Mouse (Mus musculus): Measurements from ENCODE around the gene Itga2.
A peak's percentile ranks its signal among the peaks of the same experiment; 100 is the strongest.

The Itga2 gene

GRCm38 (mm10) chr13:114931775-114932294 is at the start of gene Itga2:
Itga2 (minus strand) TSS chr13:114932100.
- no peak for DNase-seq (ENCODE audit: low spot score)

- no peak for DNase-seq (ENCODE audit: low spot score)
Observed at GRCm38 (mm10) chr13:114980831-114981419, 49.0 kb upstream of the Itga2 start.

DNA sequence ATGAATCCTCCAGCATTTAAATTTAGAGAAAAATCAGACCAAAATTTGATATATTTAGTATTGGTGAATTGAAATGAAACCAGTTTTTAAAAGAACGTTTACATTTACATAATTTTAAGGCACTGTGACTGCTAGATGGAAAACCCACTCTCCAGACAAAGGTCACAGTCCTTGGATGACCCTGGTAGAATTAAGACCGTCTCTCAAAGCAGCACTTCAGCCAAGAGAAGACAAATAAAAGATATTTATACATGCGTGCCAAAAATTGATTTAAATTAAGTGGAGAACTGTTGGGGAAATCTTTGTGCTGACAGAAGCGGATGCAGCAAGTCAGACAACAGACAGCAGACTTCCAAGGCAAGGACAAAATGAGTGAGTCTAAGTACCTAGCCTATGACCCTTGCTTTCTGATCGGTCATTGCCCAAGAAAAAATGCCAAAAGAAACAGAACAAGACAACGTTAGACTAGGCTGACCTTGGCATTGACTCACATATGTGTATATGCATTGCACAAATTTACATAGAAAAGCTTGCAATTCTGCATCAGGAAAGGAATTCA is 42.7 kb upstream of the Itga2 start:
- no peak for DNase-seq (ENCODE audit: low spot score)

- DNase-seq (ENCODE audit: low spot score), result no peak
Observed at GRCm38 (mm10) chr13:114971905-114972304, 40.0 kb upstream of the Itga2 start.

GRCm38 (mm10) chr13:114964233-114964632 is 32.3 kb upstream of the Itga2 start:
- peak; percentile 79 for DNase-seq (ENCODE audit: low spot score)

DNA sequence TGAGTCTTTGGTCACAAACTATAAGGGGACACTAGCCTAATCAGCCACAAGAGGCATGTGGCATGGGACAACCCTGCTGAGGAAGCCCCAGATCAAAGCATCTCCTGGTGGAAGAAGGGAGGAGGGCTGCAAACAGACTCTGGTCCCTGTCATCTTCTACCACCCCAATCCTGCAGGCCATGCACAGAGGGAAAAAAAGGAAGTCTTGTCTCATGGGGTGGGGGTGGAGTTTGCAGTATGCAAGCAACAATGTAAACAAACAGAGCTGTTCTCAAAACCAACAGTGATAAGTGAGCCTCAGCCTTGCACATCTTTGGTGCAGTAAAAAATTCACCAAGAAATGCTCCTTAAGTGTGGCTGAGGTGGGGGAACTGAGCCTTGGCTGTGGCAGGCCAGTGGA is 22.6 kb upstream of the Itga2 start:
- no peak for DNase-seq (ENCODE audit: low spot score)

GRCm38 (mm10) chr13:114933541-114933940 is 1.6 kb upstream of the Itga2 start:
- no peak for DNase-seq (ENCODE audit: low spot score)

GRCm38 (mm10) chr13:114930996-114931649 is 777 bp downstream of the Itga2 start:
- DNase-seq (ENCODE audit: low spot score), result no peak

- no peak for DNase-seq (ENCODE audit: low spot score)
Observed at GRCm38 (mm10) chr13:114924785-114925184, 7.1 kb downstream of the Itga2 start.

GRCm38 (mm10) chr13:114923331-114923730 is 8.6 kb downstream of the Itga2 start:
- DNase-seq (ENCODE audit: low spot score), result no peak

DNA sequence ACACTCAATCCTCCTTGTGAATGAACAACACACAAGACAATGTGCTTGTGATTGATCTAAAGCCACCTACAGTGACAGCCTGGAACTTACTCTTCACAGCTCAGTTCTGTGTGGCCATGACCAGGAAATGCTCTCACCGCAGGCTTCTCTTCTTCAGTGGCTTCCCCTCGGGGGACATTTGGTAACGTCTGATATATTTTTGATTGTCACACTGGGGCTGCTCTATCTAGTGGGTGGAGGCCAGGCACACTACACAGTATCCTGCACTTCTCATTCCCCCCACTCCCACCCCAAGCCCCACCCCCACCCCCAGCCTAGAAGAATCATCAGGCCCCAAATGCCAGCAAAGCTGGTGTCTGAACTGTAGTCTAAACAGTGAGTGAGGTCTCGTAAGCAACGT is 16.1 kb downstream of the Itga2 start:
- no peak for DNase-seq (ENCODE audit: low spot score)

DNA sequence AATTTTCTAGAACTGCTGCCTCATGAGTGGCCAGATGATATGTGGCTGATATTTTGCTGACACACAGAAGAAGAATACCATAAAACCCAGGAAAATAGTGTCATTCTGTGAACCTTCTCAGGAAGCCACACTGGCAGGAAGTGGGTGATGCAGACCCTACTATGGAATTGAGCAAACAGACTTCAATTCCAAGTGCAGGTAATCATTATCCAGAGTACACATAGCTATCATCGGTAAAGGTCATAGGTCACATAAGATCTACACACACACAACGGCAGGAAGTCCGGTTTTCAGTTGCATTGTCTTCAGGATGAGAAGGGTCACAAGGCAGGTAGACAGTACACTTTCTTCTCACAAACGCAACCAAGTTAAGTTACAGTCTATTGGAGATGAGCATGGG is 16.9 kb downstream of the Itga2 start:
- DNase-seq (ENCODE audit: low spot score), result no peak

GRCm38 (mm10) chr13:114914559-114914958 is 17.3 kb downstream of the Itga2 start:
- no peak for DNase-seq (ENCODE audit: low spot score)

- DNase-seq (ENCODE audit: low spot score), result no peak
Observed at GRCm38 (mm10) chr13:114910629-114911028, 21.3 kb downstream of the Itga2 start.

- no peak for DNase-seq (ENCODE audit: low spot score)
Observed at GRCm38 (mm10) chr13:114909514-114909913, 22.4 kb downstream of the Itga2 start.

GRCm38 (mm10) chr13:114907876-114908275 is 24.0 kb downstream of the Itga2 start:
- no peak for DNase-seq (ENCODE audit: low spot score)

DNA sequence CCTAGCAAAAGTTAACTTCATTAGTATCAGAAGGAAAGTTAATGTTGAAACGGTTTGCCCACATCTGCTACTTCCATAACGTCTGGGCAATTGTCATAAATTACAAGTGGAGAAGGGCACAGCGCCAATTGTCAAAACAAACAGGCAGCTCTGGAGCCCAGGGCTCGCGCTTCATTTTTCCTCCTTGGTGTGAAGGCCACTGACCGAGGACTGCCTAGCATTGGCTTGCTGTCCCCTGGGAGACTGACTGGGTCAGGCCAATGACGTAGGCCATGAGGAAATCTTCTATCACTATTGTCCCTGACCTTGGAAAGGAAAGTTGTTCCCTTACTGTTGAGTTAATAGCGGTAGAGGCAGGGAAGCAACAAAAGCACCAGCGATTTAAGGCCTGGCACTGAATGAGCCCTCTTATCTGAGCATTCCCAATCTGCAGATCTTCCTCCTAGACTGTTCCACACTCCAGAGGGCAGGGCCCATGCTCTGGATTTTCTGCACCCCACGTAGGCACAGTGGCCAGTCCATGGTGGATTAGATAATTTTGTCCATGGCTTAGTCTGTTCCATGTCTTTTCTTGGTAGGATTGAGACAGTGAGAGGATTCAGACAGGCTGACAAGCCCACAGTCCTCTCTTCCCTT is 35.0 kb downstream of the Itga2 start:
- DNase-seq (ENCODE audit: low spot score), result no peak

DNA sequence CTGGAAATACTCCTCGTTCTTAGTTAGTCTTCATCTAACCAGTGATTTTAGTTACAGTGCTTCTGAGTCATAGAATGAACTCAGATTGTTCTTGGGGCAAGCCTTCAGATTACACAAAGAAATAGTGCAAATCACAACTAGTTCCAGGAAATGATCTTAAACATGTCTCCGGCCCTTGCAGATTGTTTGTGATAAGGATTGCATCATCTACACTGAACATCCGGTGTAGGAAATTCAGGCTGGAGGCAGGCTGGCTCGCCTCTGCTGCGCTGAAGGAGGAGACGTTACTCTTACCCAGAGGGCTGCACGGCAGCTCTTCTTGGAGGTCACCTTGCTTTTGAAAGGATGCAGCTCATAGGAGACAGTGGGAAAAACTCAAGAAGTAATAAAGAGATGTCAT is 36.0 kb downstream of the Itga2 start:
- no peak for DNase-seq (ENCODE audit: low spot score)

DNA sequence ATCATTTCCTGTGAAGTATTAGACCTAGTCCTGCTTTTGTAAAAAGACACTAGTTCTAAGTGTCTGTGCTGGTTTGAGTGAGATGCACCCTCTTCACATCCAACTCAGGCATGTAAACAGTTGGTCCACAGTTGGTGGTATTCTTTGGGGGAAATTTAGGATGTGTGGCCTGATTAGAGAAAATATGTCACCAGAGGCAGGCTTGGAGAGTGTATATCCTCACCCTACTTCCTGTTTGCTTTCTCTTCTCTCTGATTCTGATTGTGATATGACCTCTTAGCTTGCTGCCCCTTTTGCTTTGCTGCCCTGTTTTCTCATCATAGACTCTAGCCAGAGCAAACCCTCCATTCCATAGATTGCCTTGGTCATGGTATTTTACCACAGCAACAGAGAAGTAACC is 37.2 kb downstream of the Itga2 start:
- no peak for DNase-seq (ENCODE audit: low spot score)

DNA sequence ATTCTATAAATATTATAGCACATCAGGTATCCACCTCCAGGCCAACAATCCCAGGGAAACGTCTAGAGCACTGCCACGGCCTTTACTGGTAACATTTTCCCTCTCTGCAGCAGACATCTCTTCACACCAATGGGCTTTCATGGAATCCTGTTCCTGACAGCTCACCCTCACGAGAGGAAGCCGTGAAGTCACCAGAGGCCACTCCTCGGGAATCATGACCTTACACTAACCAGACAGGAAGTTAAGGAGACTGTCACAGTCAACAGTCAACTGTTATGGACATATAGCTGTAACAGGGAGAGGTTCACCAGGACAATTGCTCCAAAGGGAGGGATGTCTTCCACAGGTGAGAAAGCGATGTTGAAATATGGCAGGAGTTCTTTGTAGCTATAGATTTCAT is 40.2 kb downstream of the Itga2 start:
- DNase-seq (ENCODE audit: low spot score), result no peak

- DNase-seq (ENCODE audit: low spot score), result no peak
Observed at GRCm38 (mm10) chr13:114887695-114888094, 44.2 kb downstream of the Itga2 start.

DNA sequence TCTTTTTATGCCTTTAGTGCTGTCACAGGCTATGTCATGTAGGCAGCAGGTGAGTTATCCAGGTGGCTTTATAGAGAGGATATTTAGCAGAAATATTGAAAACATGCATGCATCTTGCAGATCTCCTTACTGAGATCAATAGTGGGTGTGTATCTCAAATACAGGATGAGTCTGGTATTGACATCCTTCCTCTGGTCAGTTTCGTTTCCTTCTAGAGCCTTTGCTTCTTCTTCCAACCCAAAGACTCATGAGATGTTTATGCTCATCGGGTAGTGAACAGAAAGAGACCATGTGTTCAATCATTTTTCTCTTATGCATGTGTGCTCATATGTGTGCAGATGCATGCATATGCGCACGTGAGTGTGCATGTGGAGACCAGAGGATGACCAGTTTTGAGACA is 44.6 kb downstream of the Itga2 start:
- no peak for DNase-seq (ENCODE audit: low spot score)

- DNase-seq (ENCODE audit: low spot score), result no peak
Observed at GRCm38 (mm10) chr13:114885171-114885570, 46.7 kb downstream of the Itga2 start.

Measured in layer of hippocampus, adult 9-10 months (tissue).